Mouse (Mus musculus): ENCODE results near the gene Ccdc9.

DNA sequence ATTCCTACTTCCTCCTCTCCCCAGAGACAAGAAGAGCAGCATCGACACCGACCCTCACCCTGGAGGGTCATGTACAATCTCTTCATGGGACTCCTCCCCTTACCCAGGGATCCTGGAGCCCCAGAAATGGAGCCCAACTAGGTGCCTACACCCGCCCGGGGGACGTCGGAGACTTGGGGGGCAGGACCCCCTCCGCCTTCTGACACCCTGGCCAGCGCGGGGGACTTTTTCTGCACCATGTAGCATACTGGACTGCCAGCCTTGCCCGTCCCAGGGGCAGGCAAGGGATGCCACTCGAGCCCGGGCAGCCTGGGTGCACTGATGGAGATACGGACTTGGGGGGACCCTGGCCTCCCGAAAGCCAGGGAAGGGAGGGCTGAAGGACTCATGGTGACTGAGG, 30.5 kb upstream of the Ccdc9 start:
- TF ChIP-seq EP300 (IDR thresholded peaks at IDR 0.05; ENCODE audit: low read depth): no peak
- no peak for TF ChIP-seq CTCF (IDR thresholded peaks at IDR 0.05; ENCODE audit: low read depth)

Data from liver, embryonic 14.5 days (tissue).